Mouse (Mus musculus): Measurements from ENCODE around the gene Slc39a7.
"Not testable (repeated sequence)": the region's sequence is repeated elsewhere in the genome, so short reads cannot be mapped to it uniquely, and the experiment has no call there.

The Slc39a7 gene

GRCm38 (mm10) chr17:34029890-34030595 is 1.4 kb downstream of the Slc39a7 start:
- DNase-seq, result peak; percentile 45

- peak; percentile 56 for DNase-seq
Observed at GRCm38 (mm10) chr17:34029150-34029889, 2.2 kb downstream of the Slc39a7 start.

GRCm38 (mm10) chr17:34028501-34029149 is 2.9 kb downstream of the Slc39a7 start:
- peak; percentile 68 for DNase-seq

- DNase-seq, result peak; percentile 93
Observed at GRCm38 (mm10) chr17:34027656-34028223, 3.7 kb downstream of the Slc39a7 start, which contains the start of gene H2-Ke6. Gene H2-Ke6, minus strand, starts transcription at chr17:34028060.

GRCm38 (mm10) chr17:34026917-34027655 is 4.4 kb downstream of the Slc39a7 start:
- peak; percentile 73 for DNase-seq

GRCm38 (mm10) chr17:34026221-34026620 is 5.3 kb downstream of the Slc39a7 start:
- no peak for DNase-seq

- peak; percentile 69 for DNase-seq
Observed at GRCm38 (mm10) chr17:34025756-34026151, 5.7 kb downstream of the Slc39a7 start.

- DNase-seq, result peak; percentile 52
Observed at GRCm38 (mm10) chr17:34024861-34025755, 6.4 kb downstream of the Slc39a7 start.

- DNase-seq, result peak; percentile 89
Observed at GRCm38 (mm10) chr17:34024317-34024821, 7.1 kb downstream of the Slc39a7 start, which contains the start of gene Ring1. Gene Ring1, minus strand, starts transcription at chr17:34024680.

- DNase-seq, result peak; percentile 32
Observed at GRCm38 (mm10) chr17:34023678-34024077, 7.8 kb downstream of the Slc39a7 start.

GRCm38 (mm10) chr17:34022987-34023386 is 8.5 kb downstream of the Slc39a7 start:
- DNase-seq, result no peak

GRCm38 (mm10) chr17:34022414-34022783 is 9.1 kb downstream of the Slc39a7 start:
- DNase-seq, result peak; percentile 44

GRCm38 (mm10) chr17:34021539-34022413 is 9.7 kb downstream of the Slc39a7 start:
- peak; percentile 36 for DNase-seq

- no peak for DNase-seq
Observed at GRCm38 (mm10) chr17:34013436-34013835, 18.0 kb downstream of the Slc39a7 start.

- DNase-seq, result no peak
Observed at GRCm38 (mm10) chr17:34010156-34010555, 21.3 kb downstream of the Slc39a7 start.

GRCm38 (mm10) chr17:34006570-34006969 is 24.9 kb downstream of the Slc39a7 start:
- DNase-seq, result no peak

GRCm38 (mm10) chr17:34003426-34003825 is 28.1 kb downstream of the Slc39a7 start:
- no peak for DNase-seq

GRCm38 (mm10) chr17:34000796-34001195 is 30.7 kb downstream of the Slc39a7 start:
- DNase-seq, result not testable (repeated sequence)

- DNase-seq, result peak; percentile 71
Observed at GRCm38 (mm10) chr17:34000150-34000537, 31.3 kb downstream of the Slc39a7 start, which contains the start of gene H2-K1. Gene H2-K1, minus strand, starts transcription at chr17:34000347.

Data from cerebellum, adult 9-11 months (tissue).